In the genomic region with DNA sequence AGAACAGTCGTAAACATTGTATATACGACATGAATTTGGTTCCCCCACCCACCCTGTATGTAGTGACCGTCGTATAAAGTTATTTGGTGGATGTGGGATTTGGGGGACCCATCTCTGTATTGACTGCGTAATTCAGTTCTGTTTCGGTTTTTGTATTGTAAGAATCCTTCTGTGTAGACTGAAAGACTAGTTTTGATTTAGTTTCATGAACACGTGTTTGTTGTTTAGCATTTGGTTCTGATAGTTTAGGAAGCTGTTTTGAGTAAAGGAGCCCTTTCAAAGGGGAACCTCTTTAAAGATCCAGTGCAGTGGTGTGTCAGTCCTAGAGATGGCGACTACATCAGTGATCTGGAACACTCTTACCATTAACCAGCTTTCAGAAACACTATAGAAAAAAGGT, we compare ENCODE assay signal across 8 mouse cellular contexts. TPM values are rescaled to one million over a fixed set of nuclear protein-coding genes. Genes with fewer than 3 reads are reported as not detected.
A peak's percentile ranks its signal among the peaks of the same experiment; 100 is the strongest.
DNase-seq lines count a peak whose midpoint lies in the region; ATAC-seq and TF ChIP-seq lines count a peak whose summit lies in the region.

No protein-coding gene starts in this region.

- H3K27me3 ChIP-seq in liver, adult 2 months (ENCODE audit: control insufficient read depth, insufficient read depth, low read length), result no peaks in the 10 kb centered on the region
- peaks cover 15% of the 10 kb centered on the region for H3K27me3 ChIP-seq in embryonic facial prominence, embryonic 14.5 days (replicated peaks; ENCODE audit: control insufficient read depth, insufficient read depth, low read length)
- H3K27me3 ChIP-seq in limb, embryonic 10.5 days (ENCODE audit: low read depth, poor library complexity, severe bottlenecking), result no peaks in the 10 kb centered on the region
- H3K27me3 ChIP-seq in neural tube, embryonic 15.5 days (replicated peaks), result 0 out of 2 replicates have a peak, but pooled peaks cover 2% of the 10 kb centered on the region

- no peak overlapping the region for H3K27ac ChIP-seq in liver, adult 2 months (replicated peaks; ENCODE audit: insufficient read depth, low read depth, low read length)
- H3K27ac ChIP-seq in embryonic facial prominence, embryonic 14.5 days (replicated peaks; ENCODE audit: low read depth, low read length), result no peak overlapping the region
- H3K27ac ChIP-seq in limb, embryonic 10.5 days, result peak overlapping the region; percentile 97; the same call in 1 of the 2 replicates
- no peak overlapping the region for H3K27ac ChIP-seq in neural tube, embryonic 15.5 days (replicated peaks)

- H3K4me2 ChIP-seq in embryonic facial prominence, embryonic 14.5 days (ENCODE audit: low read depth, low read length), result peak overlapping the region; percentile 91
- H3K4me2 ChIP-seq in neural tube, embryonic 15.5 days, result peak overlapping the region; percentile 80

- 17% methylated on average over 8 of the region's 8 CpGs for WGBS in liver, adult 2 months
- 6% methylated on average over 8 of the region's 8 CpGs for WGBS in embryonic facial prominence, embryonic 14.5 days
- WGBS in limb, embryonic 10.5 days, result 16% methylated on average over 8 of the region's 8 CpGs
- 21% methylated on average over 8 of the region's 8 CpGs for WGBS in neural tube, embryonic 15.5 days

- peak overlapping the region; percentile 87; the same call in 1 of the 2 replicates for H3K4me3 ChIP-seq in liver, adult 2 months (ENCODE audit: insufficient read depth, low read depth, low read length)
- H3K4me3 ChIP-seq in embryonic facial prominence, embryonic 14.5 days (ENCODE audit: low read depth, low read length), result peak overlapping the region; percentile 92
- peak overlapping the region; percentile 94 for H3K4me3 ChIP-seq in limb, embryonic 10.5 days
- H3K4me3 ChIP-seq in neural tube, embryonic 15.5 days (replicated peaks), result peak overlapping the region; percentile 88

- ATAC-seq in embryonic facial prominence, embryonic 14.5 days (ENCODE audit: low read depth), result no peak
- no peak for ATAC-seq in neural tube, embryonic 15.5 days (ENCODE audit: low FRiP score)

- DNase-seq in liver, adult 2 months (ENCODE audit: extremely low read depth, low read depth, low spot score), result no peak
- no peak for DNase-seq in liver
- no peak for DNase-seq in embryonic facial prominence, embryonic 14.5 days (ENCODE audit: low spot score)
- no peak for DNase-seq in limb, embryonic 10.5 days (ENCODE audit: low spot score)
- no peak for DNase-seq in adrenal gland, adult (ENCODE audit: inconsistent age in 2 of 2, low spot score in 1 of 2)
- DNase-seq in frontal cortex, postnatal 10 days (ENCODE audit: low spot score in 2 of 2), result no peak
- DNase-seq in frontal cortex, postnatal 25 days (ENCODE audit: low spot score in 2 of 2), result no peak

- peaks cover 21% of the 10 kb centered on the region for H3K4me1 ChIP-seq in liver, adult 2 months (ENCODE audit: control insufficient read depth, insufficient read depth, low read length)
- peaks cover 27% of the 10 kb centered on the region for H3K4me1 ChIP-seq in embryonic facial prominence, embryonic 14.5 days (ENCODE audit: control insufficient read depth, insufficient read depth, low read length)
- peaks cover 23% of the 10 kb centered on the region for H3K4me1 ChIP-seq in limb, embryonic 10.5 days
- H3K4me1 ChIP-seq in neural tube, embryonic 15.5 days, result peaks cover 49% of the 10 kb centered on the region

- no peak for TF ChIP-seq CTCF in liver, adult 2 months (IDR thresholded peaks at IDR 0.05; ENCODE audit: low read depth, low read length)

- no peaks in the 10 kb centered on the region for H3K9me3 ChIP-seq in embryonic facial prominence, embryonic 14.5 days (ENCODE audit: control insufficient read depth, low read length)
- H3K9me3 ChIP-seq in limb, embryonic 10.5 days (replicated peaks), result no peaks in the 10 kb centered on the region
- H3K9me3 ChIP-seq in neural tube, embryonic 15.5 days (replicated peaks), result no peaks in the 10 kb centered on the region

- no peak for TF ChIP-seq POLR2A in liver, adult 2 months (IDR thresholded peaks at IDR 0.05; ENCODE audit: extremely low read depth, insufficient read depth, low read length)

- H3K36me3 ChIP-seq in liver, adult 2 months (ENCODE audit: control insufficient read depth, insufficient read depth, low read length), result no peaks in the 10 kb centered on the region
- H3K36me3 ChIP-seq in embryonic facial prominence, embryonic 14.5 days (ENCODE audit: control insufficient read depth, insufficient read depth, low read length), result no peaks in the 10 kb centered on the region
- no peaks in the 10 kb centered on the region for H3K36me3 ChIP-seq in limb, embryonic 10.5 days
- H3K36me3 ChIP-seq in neural tube, embryonic 15.5 days, result no peaks in the 10 kb centered on the region

- peaks cover 24% of the 10 kb centered on the region; the same call in 1 of the 2 replicates for H3K79me2 ChIP-seq in liver, adult 2 months (ENCODE audit: control insufficient read depth, insufficient read depth, low read length)

- no peak overlapping the region for H3K9ac ChIP-seq in liver, adult 2 months (ENCODE audit: low read depth, low read length)
- peak overlapping the region; percentile 96 for H3K9ac ChIP-seq in embryonic facial prominence, embryonic 14.5 days (ENCODE audit: low read depth, low read length)
- peak overlapping the region; percentile 89; the same call in 1 of the 2 replicates for H3K9ac ChIP-seq in neural tube, embryonic 15.5 days (replicated peaks)

RNA-seq across cellular contexts. Expression of gene Rictor, which starts 1.4 kb away (rescaled TPM):
- 21.5 and 23.3 TPM in 2 replicates for total RNA-seq in liver, adult 2 months (2014; rRNA removed)
- 2.1 and 3.0 TPM in 2 replicates for polyA plus RNA-seq in liver, adult 2 months (2012; rRNA removed)
- polyA plus RNA-seq in embryonic facial prominence, embryonic 14.5 days (2014; fragmentation: Nextera tagmentation; extraction: Ambion mirVana), result 32.1 and 37.1 TPM in 2 replicates
- polyA plus RNA-seq in limb, embryonic 10.5 days (2016; fragmentation: Nextera tagmentation; extraction: Ambion mirVana), result 33.3 and 37.7 TPM in 2 replicates
- 51.4 and 52.6 TPM in 2 replicates for polyA plus RNA-seq in neural tube, embryonic 15.5 days (2015; fragmentation: Nextera tagmentation; extraction: Ambion mirVana)
